Mouse (Mus musculus): ENCODE measurements around the gene Spata5. TPM values are rescaled to one million over a fixed set of nuclear protein-coding genes. Genes with fewer than 3 reads are reported as not detected.
A peak's percentile ranks its signal among the peaks of the same experiment; 100 is the strongest.
"Not testable (repeated sequence)": the region's sequence is repeated elsewhere in the genome, so short reads cannot be mapped to it uniquely, and the experiment has no call there.

Spata5 gene
- polyA plus RNA-seq, 1 experiment from 2014 or later: 44.6 TPM

DNA sequence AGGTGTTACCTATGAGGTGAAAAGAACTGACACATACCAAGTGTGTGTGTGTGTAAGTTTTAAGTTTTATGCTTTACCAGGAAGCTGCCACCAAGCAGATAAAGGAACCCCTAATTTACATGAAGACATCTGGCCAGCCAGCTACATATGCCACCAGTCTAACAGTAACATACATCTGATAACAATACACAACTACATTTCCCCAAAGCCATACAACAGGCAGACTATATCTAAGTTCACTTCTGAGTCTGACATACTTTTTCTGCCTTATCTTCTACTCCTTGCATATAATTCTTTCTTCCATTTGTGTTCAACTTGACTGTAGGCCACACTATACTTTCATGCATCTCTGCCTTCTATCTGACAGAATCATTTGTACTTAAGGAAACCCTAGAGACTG, 112.4 kb downstream of the Spata5 start:
- no peak overlapping the region for H3K4me2 ChIP-seq (replicated peaks)
- peaks cover 10% of the 10 kb centered on the region for H3K9me3 ChIP-seq
- no peaks in the 10 kb centered on the region for H3K4me1 ChIP-seq
- no peak for ATAC-seq (ENCODE audit: low FRiP score, low read depth)
- no peak overlapping the region for H3K4me3 ChIP-seq
- H3K9ac ChIP-seq: no peak overlapping the region
- H3K27ac ChIP-seq: no peak overlapping the region
- H3K36me3 ChIP-seq: peaks cover 8% of the 10 kb centered on the region
- no peaks in the 10 kb centered on the region for H3K27me3 ChIP-seq

DNA sequence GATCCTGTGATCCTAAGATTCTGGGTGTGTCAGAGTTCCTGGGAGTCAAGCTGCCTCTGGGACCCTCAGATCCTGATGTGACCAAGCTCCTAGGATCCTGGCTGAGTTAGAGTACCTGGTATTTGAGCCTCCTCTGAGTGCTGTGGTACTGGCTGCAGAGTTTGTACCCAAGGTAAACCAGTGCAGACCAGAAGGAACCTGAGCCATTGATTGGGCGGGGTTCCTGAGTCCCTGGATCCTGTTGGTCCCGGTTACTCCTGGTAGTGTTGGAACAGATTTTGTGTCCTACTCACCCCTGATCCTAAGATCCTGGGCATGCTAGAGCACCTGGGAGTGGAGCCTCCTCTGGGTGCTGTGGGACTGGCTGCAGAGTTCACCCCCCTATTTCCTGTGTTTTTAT, 121.0 kb downstream of the Spata5 start:
- ATAC-seq (ENCODE audit: low FRiP score, low read depth); H3K4me1 ChIP-seq; H3K4me2 ChIP-seq (replicated peaks); H3K9ac ChIP-seq; H3K27me3 ChIP-seq; H3K27ac ChIP-seq; H3K9me3 ChIP-seq; H3K4me3 ChIP-seq: not testable (repeated sequence)
- 96% methylated on average over 2 of the region's 2 CpGs for WGBS
- H3K36me3 ChIP-seq: peaks cover 14% of the 10 kb centered on the region

DNA sequence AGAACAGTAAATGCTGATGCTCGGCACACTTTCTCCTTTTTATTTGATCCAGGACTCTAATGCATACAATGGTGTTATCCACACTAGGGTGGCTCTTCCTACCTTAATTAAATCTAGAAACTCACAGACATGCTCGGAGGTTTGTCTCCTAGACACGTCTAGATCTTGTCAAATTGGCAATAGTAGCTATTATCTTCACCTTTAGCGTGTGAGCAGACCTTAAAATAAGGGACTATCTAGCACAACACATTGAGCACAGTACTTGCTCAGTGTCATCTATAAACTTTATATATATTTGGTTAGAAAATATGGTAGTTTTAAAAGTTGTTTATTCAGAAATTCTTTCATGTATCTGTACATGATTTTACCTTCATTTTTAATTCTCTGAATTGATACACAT, 126.7 kb downstream of the Spata5 start:
- peaks cover 5% of the 10 kb centered on the region; the same call in 1 of the 2 replicates for H3K4me1 ChIP-seq
- ATAC-seq (ENCODE audit: low FRiP score, low read depth): no peak
- WGBS: 89% methylated on average over 4 of the region's 4 CpGs

DNA sequence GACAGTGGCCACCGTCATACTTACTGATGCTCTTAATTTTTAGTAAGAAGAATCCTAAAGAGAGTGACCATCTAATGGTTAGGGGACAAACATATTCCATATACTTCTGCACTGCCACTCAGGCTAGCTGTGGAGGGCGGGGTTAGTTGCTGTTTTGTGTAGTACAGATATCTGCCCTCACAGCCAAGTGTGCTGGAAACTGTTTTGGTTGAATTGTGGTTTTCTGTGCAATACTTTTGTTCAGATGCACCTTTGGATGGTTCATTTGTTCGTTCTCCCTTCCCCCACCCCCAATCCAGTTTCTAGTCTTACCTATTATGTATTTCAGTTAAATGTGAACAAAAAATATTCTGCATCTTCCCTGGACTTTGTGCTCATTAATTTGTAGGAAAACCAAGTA, 130.5 kb downstream of the Spata5 start:
- Histone ChIP-seq H3K27me3 (no peaks in the 10 kb centered on the region), H3K9me3 (no peaks in the 10 kb centered on the region), H3K4me1 (peaks cover 5% of the 10 kb centered on the region; the same call in 1 of the 2 replicates), H3K4me3 (no peak overlapping the region), H3K36me3 (no peaks in the 10 kb centered on the region), H3K9ac (no peak overlapping the region), H3K4me2 (replicated peaks) (no peak overlapping the region), H3K27ac (no peak overlapping the region)
- no peak for ATAC-seq (ENCODE audit: low FRiP score, low read depth)
- 93% methylated on average over 3 of the region's 3 CpGs for WGBS

More for the DNA sequence above, 126.7 kb downstream of the Spata5 start:
- Histone ChIP-seq H3K9me3 (no peaks in the 10 kb centered on the region), H3K4me3 (no peak overlapping the region), H3K9ac (no peak overlapping the region), H3K36me3 (no peaks in the 10 kb centered on the region; the same call in 1 of the 2 replicates), H3K27ac (no peak overlapping the region), H3K4me2 (replicated peaks) (no peak overlapping the region), H3K27me3 (no peaks in the 10 kb centered on the region)

GRCm38 (mm10) chr3:37550594-37550993, 130.9 kb downstream of the Spata5 start:
- ATAC-seq (ENCODE audit: low FRiP score, low read depth): no peak
- H3K36me3 ChIP-seq: no peaks in the 10 kb centered on the region
- H3K9ac ChIP-seq: no peak overlapping the region
- H3K4me1 ChIP-seq: peaks cover 5% of the 10 kb centered on the region; the same call in 1 of the 2 replicates
- H3K27me3 ChIP-seq: no peaks in the 10 kb centered on the region
- no peaks in the 10 kb centered on the region for H3K9me3 ChIP-seq
- no peak overlapping the region for H3K4me2 ChIP-seq (replicated peaks)
- no peak overlapping the region for H3K4me3 ChIP-seq
- 59% methylated on average over 1 of the region's 1 CpGs for WGBS
- no peak overlapping the region for H3K27ac ChIP-seq

GRCm38 (mm10) chr3:37551486-37551885, 131.8 kb downstream of the Spata5 start:
- H3K36me3 ChIP-seq: no peaks in the 10 kb centered on the region
- 84% methylated on average over 1 of the region's 1 CpGs for WGBS
- H3K4me2 ChIP-seq (replicated peaks): no peak overlapping the region

GRCm38 (mm10) chr3:37552244-37552643, 132.5 kb downstream of the Spata5 start:
- Histone ChIP-seq H3K4me1 (peaks cover 14% of the 10 kb centered on the region), H3K27ac (no peak overlapping the region), H3K27me3 (no peaks in the 10 kb centered on the region), H3K9ac (no peak overlapping the region), H3K9me3 (no peaks in the 10 kb centered on the region), H3K4me2 (replicated peaks) (no peak overlapping the region), H3K4me3 (no peak overlapping the region), H3K36me3 (no peaks in the 10 kb centered on the region)
- no peak for ATAC-seq (ENCODE audit: low FRiP score, low read depth)
- 74% methylated on average over 3 of the region's 3 CpGs for WGBS

More at GRCm38 (mm10) chr3:37551486-37551885, 131.8 kb downstream of the Spata5 start:
- no peaks in the 10 kb centered on the region for H3K27me3 ChIP-seq
- H3K4me1 ChIP-seq: peaks cover 11% of the 10 kb centered on the region
- no peak overlapping the region for H3K9ac ChIP-seq
- no peak overlapping the region for H3K27ac ChIP-seq
- ATAC-seq (ENCODE audit: low FRiP score, low read depth): no peak
- H3K4me3 ChIP-seq: no peak overlapping the region
- H3K9me3 ChIP-seq: no peaks in the 10 kb centered on the region

DNA sequence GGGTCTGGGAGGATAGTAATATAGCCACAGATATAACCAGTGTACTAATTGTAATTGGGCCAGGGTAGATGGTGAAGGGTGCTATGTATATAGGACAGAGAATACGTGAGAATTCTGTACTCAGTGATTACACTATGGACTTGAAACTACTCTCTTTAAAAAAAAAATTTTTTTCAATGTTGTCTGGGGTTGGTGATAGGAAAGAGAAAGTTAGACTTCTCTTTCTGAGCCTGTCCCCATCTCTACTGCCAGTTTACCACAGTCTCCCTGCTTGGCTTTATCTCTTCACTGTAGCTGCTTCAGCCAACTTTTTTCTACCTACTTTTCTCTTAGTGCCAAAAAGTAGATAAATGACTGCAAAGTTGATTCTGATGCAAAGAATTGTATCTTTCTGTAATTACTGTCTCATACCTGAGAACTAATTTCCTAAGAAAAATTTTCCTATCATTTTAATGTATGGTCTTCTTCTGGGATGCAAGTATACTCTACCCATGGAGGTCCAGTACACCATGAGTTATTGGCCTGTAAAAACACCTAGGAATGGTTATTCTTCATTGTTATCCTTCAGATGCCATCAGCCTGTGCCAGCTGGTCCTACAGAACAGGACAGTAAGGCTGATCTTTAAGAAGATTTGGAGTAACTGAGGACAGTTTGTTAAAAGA, 133.8 kb downstream of the Spata5 start:
- Histone ChIP-seq H3K4me3 (no peak overlapping the region), H3K4me1 (peaks cover 14% of the 10 kb centered on the region), H3K4me2 (replicated peaks) (no peak overlapping the region), H3K27me3 (no peaks in the 10 kb centered on the region), H3K27ac (no peak overlapping the region), H3K36me3 (no peaks in the 10 kb centered on the region), H3K9ac (no peak overlapping the region), H3K9me3 (no peaks in the 10 kb centered on the region)
- no peak for ATAC-seq (ENCODE audit: low FRiP score, low read depth)
- 90% methylated on average over 1 of the region's 1 CpGs for WGBS

GRCm38 (mm10) chr3:37556412-37557113, 136.9 kb downstream of the Spata5 start:
- H3K9me3 ChIP-seq: no peaks in the 10 kb centered on the region
- H3K9ac ChIP-seq: no peak overlapping the region
- 26% methylated on average over 7 of the region's 7 CpGs for WGBS
- no peak overlapping the region for H3K4me2 ChIP-seq (replicated peaks)
- no peaks in the 10 kb centered on the region for H3K36me3 ChIP-seq
- H3K4me1 ChIP-seq: peaks cover 10% of the 10 kb centered on the region
- ATAC-seq (ENCODE audit: low FRiP score, low read depth): peak; percentile 75
- no peaks in the 10 kb centered on the region for H3K27me3 ChIP-seq
- H3K4me3 ChIP-seq: no peak overlapping the region
- H3K27ac ChIP-seq: peak overlapping the region; percentile 72

- Histone ChIP-seq H3K9me3 (no peaks in the 10 kb centered on the region), H3K36me3 (no peaks in the 10 kb centered on the region), H3K9ac (no peak overlapping the region), H3K4me2 (replicated peaks) (no peak overlapping the region), H3K27ac (no peak overlapping the region), H3K4me3 (no peak overlapping the region), H3K4me1 (peaks cover 10% of the 10 kb centered on the region), H3K27me3 (no peaks in the 10 kb centered on the region)
- no peak for ATAC-seq (ENCODE audit: low FRiP score, low read depth)
- 89% methylated on average over 4 of the region's 4 CpGs for WGBS
Observed at GRCm38 (mm10) chr3:37557741-37558479, 138.2 kb downstream of the Spata5 start.

DNA sequence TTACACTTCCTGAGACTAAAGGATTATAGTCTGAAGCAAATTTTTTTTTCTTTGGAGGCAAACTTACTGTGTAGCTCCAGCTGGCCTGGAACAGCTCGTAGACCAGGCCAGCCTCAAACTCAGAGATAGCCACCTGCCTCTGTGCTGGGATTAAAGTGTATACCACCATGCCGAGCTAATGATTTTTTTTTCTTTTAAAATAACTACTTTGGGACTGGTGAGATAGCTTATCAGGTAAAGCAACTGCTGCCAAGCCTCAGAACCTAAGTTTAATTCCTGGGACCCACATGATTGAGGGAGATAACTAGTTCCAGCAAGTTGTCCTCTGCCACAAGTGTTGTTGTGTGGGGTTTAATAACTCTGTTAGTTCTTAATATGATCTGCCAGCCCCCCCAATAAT, 139.6 kb downstream of the Spata5 start:
- Histone ChIP-seq H3K4me1 (peaks cover 10% of the 10 kb centered on the region), H3K4me2 (replicated peaks) (no peak overlapping the region), H3K9me3 (no peaks in the 10 kb centered on the region), H3K27ac (no peak overlapping the region), H3K4me3 (no peak overlapping the region), H3K9ac (no peak overlapping the region), H3K27me3 (no peaks in the 10 kb centered on the region), H3K36me3 (no peaks in the 10 kb centered on the region)
- WGBS: 85% methylated on average over 2 of the region's 2 CpGs
- ATAC-seq (ENCODE audit: low FRiP score, low read depth): no peak

DNA sequence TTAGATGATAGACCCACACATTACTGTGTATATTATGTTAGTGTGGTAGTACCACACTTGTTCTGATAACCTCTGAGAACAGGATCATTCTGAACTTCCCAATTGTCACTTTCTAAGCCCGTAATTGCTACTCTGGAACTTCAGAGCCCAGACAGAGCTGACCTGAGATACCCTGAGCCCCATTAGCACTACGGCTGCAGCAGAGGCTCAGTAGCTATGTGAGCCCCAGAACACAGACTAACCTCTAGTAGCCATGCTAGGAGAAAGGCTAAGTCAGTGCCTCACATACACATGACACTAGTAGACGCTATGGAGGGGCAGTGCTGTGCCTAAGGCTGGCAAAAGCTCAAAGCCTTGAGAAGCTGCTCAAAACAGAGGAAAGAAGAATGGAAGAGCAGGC, 141.8 kb downstream of the Spata5 start:
- 86% methylated on average over 3 of the region's 3 CpGs for WGBS
- ATAC-seq (ENCODE audit: low FRiP score, low read depth): no peak
- Histone ChIP-seq H3K9ac (no peak overlapping the region), H3K4me1 (peaks cover 4% of the 10 kb centered on the region), H3K36me3 (no peaks in the 10 kb centered on the region), H3K27ac (no peak overlapping the region), H3K9me3 (no peaks in the 10 kb centered on the region), H3K4me2 (replicated peaks) (no peak overlapping the region), H3K4me3 (no peak overlapping the region), H3K27me3 (no peaks in the 10 kb centered on the region)
